Mouse (Mus musculus) Patski (cell line): ENCODE results near the gene Apoh. TPM values are rescaled to one million over a fixed set of nuclear protein-coding genes. Genes with fewer than 3 reads are reported as not detected.

ENCODE experiments used
- ATAC-seq: fragments of 100-300 bp; one replicate; pipeline ENCODE4 v1.8.0; 2021
- CTCF ChIA-PET: fragments of 350-600 bp; sonication (Branson Sonifier 250); formaldehyde crosslinking; loops from one replicate; lab custom pipeline; 2022; ENCODE audit warnings: inconsistent platforms; lab: Charles Lee
- POLR2A ChIA-PET: fragments of 350-600 bp; sonication (Branson Sonifier 250); formaldehyde crosslinking; loops from one replicate; lab custom pipeline; 2022; ENCODE audit warnings: antibody characterized with exemption, inconsistent platforms; lab: Charles Lee
- DNase-seq: peaks from one replicate; pipeline ENCODE4 v3.0.0-alpha.2; 2011; ENCODE audit warnings: low read depth, low spot score
- H3K27me3 ChIP-seq: fragments of 371-371 bp; one replicate; pipeline ENCODE4 v1.5.1; 2021
- CTCF ChIP-seq: fragments of 100-300 bp; IDR thresholded peaks from one replicate; pipeline ENCODE4 v1.5.1; 2021
- in situ Hi-C: fragments of 300-500 bp; cut with MboI; formaldehyde crosslinking; loops from 3 replicates; pipeline ENCODE4 v1.11.1; 2018; ENCODE audit warnings: low pct_unique_long_range_greater_than_20kb, mixed read lengths
- polyA plus RNA-seq: library from polyadenylated mRNA; unstranded; gene quantifications from one replicate; pipeline ENCODE4 v1.2.3, GENCODE M21; 2021

Gene Apoh
- 0.35 TPM for polyA plus RNA-seq

GRCm38 (mm10) chr11:108342781-108343768 lies at the start of gene Apoh:
Gene Apoh (plus strand): TSS chr11:108343354.
- ATAC-seq = peak; percentile 55
- DNase-seq = no peak
- no peak for TF ChIP-seq CTCF
- POLR2A ChIA-PET = interaction anchor here (0.9 to 3.3 kb wide), 5 partner anchors 22 to 147 kb away, joined by 3 to 15 read pairs (median 3); no protein-coding TSS in a partner anchor
- no peaks in the 10 kb centered on the region for H3K27me3 ChIP-seq
- CTCF ChIA-PET = interaction anchor here (0.7 to 1.1 kb wide), 2 partner anchors 10 to 23 kb away, joined by 3 read pairs; no protein-coding TSS in a partner anchor
- in situ Hi-C loops = no loop called here

GRCm38 (mm10) chr11:108293843-108294242 lies 49.3 kb upstream of the Apoh start:
- POLR2A ChIA-PET = interaction anchor here (0.7 kb wide), 1 partner anchor 7 kb away, joined by 4 read pairs; no protein-coding TSS in a partner anchor
- DNase-seq (no peak), ATAC-seq (no peak)
- no peak for TF ChIP-seq CTCF
- in situ Hi-C loops = no loop called here
- H3K27me3 ChIP-seq = no peaks in the 10 kb centered on the region
- CTCF ChIA-PET = no interaction called here

- ChIA-PET POLR2A (interaction anchor here (0.7 to 0.8 kb wide), 2 partner anchors 8 to 39 kb away, joined by 3 to 4 read pairs; no protein-coding TSS in a partner anchor), CTCF (no interaction called here)
- no peak for TF ChIP-seq CTCF
- ATAC-seq (no peak), DNase-seq (no peak)
- no peaks in the 10 kb centered on the region for H3K27me3 ChIP-seq
- in situ Hi-C loops = no loop called here
Measured at GRCm38 (mm10) chr11:108294305-108294813, 48.8 kb upstream of the Apoh start.

- CTCF ChIA-PET = no interaction called here
- POLR2A ChIA-PET = interaction anchor here (0.8 kb wide), 1 partner anchor 38 kb away, joined by 3 read pairs; no protein-coding TSS in a partner anchor
- no peak for DNase-seq
- TF ChIP-seq CTCF = no peak
- no peak for ATAC-seq
- no peaks in the 10 kb centered on the region for H3K27me3 ChIP-seq
- in situ Hi-C loops = no loop called here
Measured at GRCm38 (mm10) chr11:108295373-108295772, 47.8 kb upstream of the Apoh start.

GRCm38 (mm10) chr11:108297956-108298355 lies 45.2 kb upstream of the Apoh start:
- no peaks in the 10 kb centered on the region for H3K27me3 ChIP-seq
- ChIA-PET POLR2A (interaction anchor here (0.6 kb wide), 1 partner anchor 60 kb away, joined by 4 read pairs; no protein-coding TSS in a partner anchor), CTCF (interaction anchor here (1.2 to 1.5 kb wide), 2 partner anchors 10 to 15 kb away, joined by 3 to 4 read pairs; no protein-coding TSS in a partner anchor)
- ATAC-seq (no peak), DNase-seq (no peak)
- no peak for TF ChIP-seq CTCF
- in situ Hi-C loops = no loop called here

- no peak for TF ChIP-seq CTCF
- ChIA-PET CTCF (interaction anchor here (1.2 kb wide), 1 partner anchor 9 kb away, joined by 4 read pairs; no protein-coding TSS in a partner anchor), POLR2A (no interaction called here)
- H3K27me3 ChIP-seq = no peaks in the 10 kb centered on the region
- in situ Hi-C loops = no loop called here
- ATAC-seq = no peak
- DNase-seq = no peak
Measured at GRCm38 (mm10) chr11:108299913-108300312, 43.2 kb upstream of the Apoh start.

GRCm38 (mm10) chr11:108300443-108300842 lies 42.7 kb upstream of the Apoh start:
- ATAC-seq = no peak
- H3K27me3 ChIP-seq = no peaks in the 10 kb centered on the region
- in situ Hi-C loops = no loop called here
- ChIA-PET CTCF (interaction anchor here (1.2 kb wide), 1 partner anchor 9 kb away, joined by 4 read pairs; no protein-coding TSS in a partner anchor), POLR2A (no interaction called here)
- no peak for DNase-seq
- TF ChIP-seq CTCF = no peak

- ChIA-PET POLR2A (no interaction called here), CTCF (no interaction called here)
- in situ Hi-C loops = no loop called here
- TF ChIP-seq CTCF = no peak
- no peak for DNase-seq
- no peaks in the 10 kb centered on the region for H3K27me3 ChIP-seq
- no peak for ATAC-seq
Measured at GRCm38 (mm10) chr11:108301036-108301435, 42.1 kb upstream of the Apoh start.

- no peaks in the 10 kb centered on the region for H3K27me3 ChIP-seq
- in situ Hi-C loops = no loop called here
- no peak for ATAC-seq
- no peak for TF ChIP-seq CTCF
- POLR2A ChIA-PET = interaction anchor here (0.6 kb wide), 1 partner anchor 25 kb away, joined by 4 read pairs; no protein-coding TSS in a partner anchor
- CTCF ChIA-PET = no interaction called here
- DNase-seq = no peak
Measured at GRCm38 (mm10) chr11:108301796-108302490, 41.2 kb upstream of the Apoh start.

GRCm38 (mm10) chr11:108303787-108304186 lies 39.4 kb upstream of the Apoh start:
- ATAC-seq (no peak), DNase-seq (no peak)
- in situ Hi-C loops = no loop called here
- POLR2A ChIA-PET = interaction anchor here (0.6 kb wide), 1 partner anchor 53 kb away, joined by 3 read pairs; no protein-coding TSS in a partner anchor
- H3K27me3 ChIP-seq = no peaks in the 10 kb centered on the region
- CTCF ChIA-PET = no interaction called here
- TF ChIP-seq CTCF = no peak
